Mouse (Mus musculus) spleen, adult 2 months (tissue): ENCODE data around the gene Rhpn2.

Experiments
- CTCF ChIP-seq: fragments of 200-500 bp; IDR thresholded peaks from 2 replicates; pipeline ENCODE4 v1.5.1; 2011; ENCODE audit warnings: mild to moderate bottlenecking, inconsistent platforms; ENCODE audit not compliant: insufficient read depth, insufficient read length, insufficient replicate concordance; ENCODE audit errors: extremely low read depth
- POLR2A ChIP-seq: fragments of 200-500 bp; IDR thresholded peaks from 2 replicates; pipeline ENCODE4 v1.6.1; 2011; ENCODE audit warnings: low read depth, low read length, inconsistent platforms

- TF ChIP-seq POLR2A = no peak
- TF ChIP-seq CTCF = no peak
Measured at GRCm38 (mm10) chr7:35401169-35401568, 67.2 kb downstream of the Rhpn2 start.
